Mouse (Mus musculus) activated CD4-positive, CD25-positive, alpha-beta regulatory T cell, adult 4 months (primary cell): Measurements from ENCODE around the gene Chdh. TPM values are rescaled to one million over a fixed set of nuclear protein-coding genes. Genes with fewer than 3 reads are reported as not detected.
A peak's percentile ranks its signal among the peaks of the same experiment; 100 is the strongest.

Experiments used
- ATAC-seq: one replicate; pipeline ENCODE4 v1.8.0; 2017
- polyA plus RNA-seq, 2 experiments: library from polyadenylated mRNA; unstranded; fragments of 100-300 nt; shearing (Covaris generic); gene quantifications; one replicate each; pipeline ENCODE4 v1.2.1; 2017

Chdh gene
- polyA plus RNA-seq, 2 experiments from 2014 or later, result 0.41 TPM

DNA sequence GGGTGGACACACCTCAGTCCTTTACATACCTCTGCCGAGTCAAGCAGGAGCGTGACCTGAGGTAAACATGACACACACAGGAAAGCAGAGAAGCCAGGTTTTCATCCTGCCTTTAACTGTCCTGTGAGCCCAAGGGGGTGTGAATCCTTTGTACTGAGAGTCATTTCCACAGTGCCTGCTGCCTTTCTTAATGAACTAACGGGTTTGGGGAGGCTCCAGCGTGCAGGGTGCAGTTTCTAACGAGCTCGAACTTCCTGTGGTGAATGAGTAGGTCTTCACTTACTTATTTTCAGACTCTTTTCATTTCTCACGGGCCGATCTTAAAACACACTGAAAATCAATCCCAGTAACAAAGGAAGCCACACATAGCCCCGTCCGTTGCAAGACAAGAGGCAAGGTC, 5.7 kb downstream of the Chdh start:
- ATAC-seq, result peak; percentile 61

DNA sequence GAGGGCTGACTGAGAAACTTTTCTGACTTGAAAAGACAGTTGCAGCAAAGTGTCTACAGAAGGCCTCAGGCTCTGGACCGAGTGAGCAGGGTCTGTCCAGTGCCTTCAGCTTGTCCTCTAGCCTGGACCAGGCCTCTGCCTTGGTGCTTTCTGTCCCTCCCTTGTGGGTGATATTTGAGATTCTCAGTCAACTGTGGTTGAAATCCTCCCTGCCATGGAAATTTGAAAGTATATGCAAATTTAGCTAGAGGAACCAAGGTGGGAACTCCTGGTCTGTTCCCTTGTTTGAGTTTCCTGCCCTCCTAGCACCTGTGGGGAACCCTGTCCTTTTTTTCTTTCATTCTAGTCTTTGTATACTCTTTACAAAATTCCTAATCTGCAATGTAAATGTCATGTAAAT, 6.2 kb downstream of the Chdh start:
- no peak for ATAC-seq

- ATAC-seq, result no peak
These were observed 7.8 kb downstream of the Chdh start for GRCm38 (mm10) chr14:30016666-30017065.

- no peak for ATAC-seq
These were observed 9.1 kb downstream of the Chdh start for GRCm38 (mm10) chr14:30017794-30018462.

- no peak for ATAC-seq
These were observed 9.6 kb downstream of the Chdh start for GRCm38 (mm10) chr14:30018463-30018801.

GRCm38 (mm10) chr14:30018846-30019245, 10.0 kb downstream of the Chdh start:
- no peak for ATAC-seq

- ATAC-seq, result no peak
These were observed 10.6 kb downstream of the Chdh start for GRCm38 (mm10) chr14:30019375-30019774.

DNA sequence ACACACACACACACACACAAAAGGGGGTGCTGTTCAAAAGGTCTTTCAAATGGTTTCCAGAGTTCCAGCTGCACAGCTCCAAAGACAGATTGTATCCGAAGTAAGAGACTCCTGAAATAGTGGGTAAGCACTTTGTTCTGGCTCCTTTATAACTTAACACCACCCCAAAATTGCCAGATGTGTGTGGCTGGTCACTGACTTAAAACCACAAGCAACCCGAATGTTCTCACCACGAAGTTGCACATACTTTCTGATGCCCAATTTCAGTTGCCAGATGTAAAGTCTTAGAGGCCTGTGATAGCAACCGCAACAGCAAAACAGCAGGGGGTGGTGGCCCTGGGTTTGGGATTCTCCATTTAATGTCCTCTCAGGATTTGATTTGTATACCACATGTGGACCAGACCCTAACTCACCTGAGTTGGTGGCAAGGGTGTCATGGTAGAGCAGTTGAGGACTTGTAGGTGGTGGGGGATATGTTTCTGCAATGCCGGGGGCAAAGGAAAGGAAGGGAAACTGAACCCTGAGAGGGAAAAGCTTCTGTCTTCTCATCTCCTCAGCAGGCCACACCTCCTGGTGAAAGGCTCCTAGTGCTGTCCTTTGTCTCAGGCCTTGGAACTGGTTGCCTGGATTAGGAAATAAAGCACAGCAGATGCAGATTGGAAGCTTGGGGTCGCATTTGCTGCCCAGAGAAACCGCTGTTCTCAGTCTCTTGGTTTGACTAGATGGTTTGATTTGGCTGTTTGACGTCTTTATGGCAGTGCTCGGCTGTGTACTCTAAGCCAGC, 11.2 kb downstream of the Chdh start:
- ATAC-seq, result no peak

DNA sequence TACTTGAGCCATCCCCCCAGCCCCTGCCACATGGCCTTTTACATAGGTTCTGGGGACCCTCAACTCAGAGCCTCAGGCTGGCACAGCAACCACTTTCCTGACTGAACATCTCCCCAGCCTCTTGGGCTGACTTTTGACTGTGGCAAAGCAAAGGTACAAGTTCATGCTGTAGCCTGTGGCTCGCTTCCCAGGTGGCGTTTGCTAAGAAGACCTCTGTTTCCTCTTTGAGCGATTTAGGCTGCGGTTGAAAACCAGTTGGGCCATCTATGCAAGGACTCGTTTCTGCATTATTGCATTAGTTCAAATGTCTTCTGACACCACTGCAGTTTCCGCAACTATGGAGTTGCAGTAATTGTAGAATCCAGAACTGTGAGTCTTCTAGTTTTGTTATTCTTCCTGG, 13.6 kb downstream of the Chdh start:
- ATAC-seq, result no peak

DNA sequence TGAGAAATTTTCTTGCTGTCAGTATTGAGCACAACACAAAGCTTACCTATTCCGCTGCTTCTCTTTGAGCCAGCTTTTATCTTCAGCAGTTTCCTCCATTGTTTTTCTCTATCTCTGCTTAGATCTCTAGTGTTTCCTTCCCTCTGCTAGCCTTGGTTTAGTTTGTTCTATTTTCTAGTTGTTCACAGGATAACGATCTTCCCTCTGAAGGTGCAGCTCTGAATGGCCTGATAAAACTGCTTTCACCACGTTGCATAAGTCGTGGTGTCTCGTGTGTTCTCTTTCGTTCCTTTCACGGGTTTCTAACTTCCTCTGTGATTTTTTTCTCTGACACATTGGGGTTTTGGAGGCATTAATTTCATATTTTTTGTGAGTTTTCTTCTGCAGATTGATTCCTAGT, 15.6 kb downstream of the Chdh start:
- ATAC-seq, result peak; percentile 30

DNA sequence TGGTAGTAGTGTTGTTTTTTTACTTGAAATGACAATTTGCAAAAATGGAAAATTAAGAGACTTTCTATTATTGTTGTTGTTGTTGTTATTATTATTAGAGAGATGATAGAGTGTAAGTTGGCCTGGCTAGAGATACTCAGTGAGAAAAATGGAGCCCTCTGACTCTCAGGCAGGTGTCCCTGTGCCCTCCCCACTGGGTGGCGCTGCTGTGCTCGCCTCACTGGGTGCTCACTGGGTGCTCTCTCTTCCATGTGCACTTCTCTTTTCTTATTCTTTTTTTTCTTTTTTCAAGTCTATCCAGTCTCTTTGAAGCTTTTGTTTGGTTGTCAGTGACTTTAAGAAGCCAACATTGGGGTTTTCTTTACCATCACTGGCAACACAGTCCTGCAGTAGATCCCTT, 18.6 kb downstream of the Chdh start:
- no peak for ATAC-seq

DNA sequence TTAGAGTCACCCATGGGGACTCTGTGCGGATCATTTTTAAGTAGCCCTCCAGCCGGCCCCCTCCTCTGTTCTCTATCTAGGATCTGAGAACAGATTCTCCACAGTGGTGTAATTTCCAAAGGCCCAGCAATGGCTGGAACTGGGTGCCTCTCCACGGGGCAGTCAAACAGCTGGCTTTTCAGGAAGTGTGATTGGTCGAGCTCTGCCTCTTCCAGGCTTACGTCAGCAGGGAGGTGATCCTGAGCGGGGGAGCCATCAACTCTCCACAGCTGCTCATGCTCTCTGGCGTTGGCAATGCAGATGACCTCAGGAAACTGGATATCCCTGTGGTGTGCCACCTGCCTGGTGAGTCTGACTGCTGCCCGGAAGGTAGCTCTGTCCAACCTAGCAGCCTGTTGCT, 24.6 kb downstream of the Chdh start:
- no peak for ATAC-seq

- ATAC-seq, result no peak
These were observed 29.6 kb downstream of the Chdh start for GRCm38 (mm10) chr14:30038431-30038830.

DNA sequence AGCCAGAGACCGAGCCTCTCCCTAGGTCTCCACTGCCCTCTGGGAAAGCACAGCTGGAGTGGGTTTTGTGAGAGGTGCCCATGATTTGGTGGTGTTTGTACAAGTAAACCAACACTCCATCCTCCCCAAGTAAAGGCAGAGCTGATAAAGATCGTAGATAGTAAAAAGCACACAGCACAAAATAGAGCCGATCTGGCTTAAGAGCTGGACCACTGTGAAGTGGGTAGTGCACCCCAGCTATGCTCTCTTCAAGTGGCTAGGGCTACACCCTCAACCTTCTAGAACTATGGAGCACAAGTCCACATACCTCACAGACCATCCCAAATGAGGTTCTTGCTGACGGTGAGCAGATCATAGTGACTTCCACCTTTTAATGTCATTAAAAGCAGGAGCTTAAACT, 30.6 kb downstream of the Chdh start:
- no peak for ATAC-seq

- ATAC-seq, result no peak
These were observed 33.0 kb downstream of the Chdh start for GRCm38 (mm10) chr14:30041836-30042235.

DNA sequence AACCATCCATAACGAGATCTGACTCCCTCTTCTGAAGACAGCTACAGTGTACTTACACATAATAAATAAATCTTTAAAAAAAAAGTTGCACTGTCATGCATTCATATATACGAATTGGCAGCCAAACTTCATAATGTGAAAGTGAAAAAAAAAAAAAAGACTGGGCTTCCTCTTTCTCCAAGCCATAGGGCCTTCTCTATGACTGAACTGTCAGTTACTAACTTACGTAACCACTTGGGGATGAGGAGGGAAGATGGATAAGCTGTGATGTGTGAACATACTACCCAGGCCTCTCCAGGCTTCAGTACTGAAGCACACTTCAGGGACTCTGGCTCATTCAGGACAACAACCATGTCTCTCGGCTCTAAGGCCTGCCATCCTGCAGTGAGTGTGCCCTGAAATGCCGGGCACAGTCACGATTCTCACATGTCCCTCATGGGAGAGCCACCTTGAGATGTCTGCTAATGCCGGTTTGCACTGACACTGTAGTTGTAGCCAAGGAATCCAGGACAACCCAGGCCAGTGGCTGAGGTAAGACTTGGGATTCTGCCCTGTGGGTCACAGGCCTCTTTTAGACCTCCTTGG, 34.6 kb downstream of the Chdh start:
- ATAC-seq, result no peak

- ATAC-seq, result no peak
These were observed 36.4 kb downstream of the Chdh start for GRCm38 (mm10) chr14:30045239-30045638.

DNA sequence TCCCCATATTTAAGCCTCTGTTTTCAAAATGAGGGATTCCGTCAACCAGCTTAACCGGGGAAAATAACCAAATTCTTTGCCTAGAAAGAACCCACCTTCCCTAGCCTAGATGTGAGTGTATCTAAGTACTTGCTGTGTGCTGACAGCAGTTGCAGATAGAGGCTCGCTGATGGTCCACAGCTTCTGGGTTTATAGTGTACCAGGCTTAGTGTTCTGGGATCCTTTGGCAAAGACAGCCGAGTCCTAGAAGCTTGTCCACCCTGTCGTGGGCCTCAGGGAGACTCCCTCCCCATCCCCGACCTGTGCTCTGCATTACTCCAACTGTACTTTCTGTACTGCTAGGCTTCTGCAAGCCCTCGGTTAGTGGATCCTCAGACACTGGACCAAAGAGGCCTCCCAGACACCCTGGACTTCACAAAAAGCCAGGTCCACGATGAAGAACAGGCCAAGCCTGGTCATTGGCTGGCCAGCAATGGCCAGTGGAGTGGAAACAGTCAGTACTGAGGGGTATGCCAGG, 36.9 kb downstream of the Chdh start:
- no peak for ATAC-seq

DNA sequence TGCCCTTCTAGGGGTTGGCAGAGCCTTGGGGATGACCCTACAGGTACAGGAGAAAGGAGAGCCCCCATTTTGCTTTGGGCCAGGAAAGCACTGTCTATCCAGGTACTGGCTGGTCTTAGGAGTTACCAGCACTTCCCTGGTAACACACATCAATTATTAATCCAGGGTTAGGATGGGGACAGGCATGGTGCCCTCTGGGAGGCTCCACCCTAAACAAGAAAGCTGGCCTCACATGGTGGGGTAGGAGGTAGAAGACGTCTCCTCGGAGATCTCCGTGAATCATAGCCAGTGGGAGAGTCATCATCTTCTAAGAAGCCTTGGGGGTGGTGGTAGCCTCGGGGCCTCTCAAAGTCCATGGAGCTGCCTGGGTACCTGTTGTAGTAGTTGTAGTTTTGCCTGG, 38.2 kb downstream of the Chdh start:
- no peak for ATAC-seq

GRCm38 (mm10) chr14:30048049-30048448, 39.2 kb downstream of the Chdh start:
- no peak for ATAC-seq

DNA sequence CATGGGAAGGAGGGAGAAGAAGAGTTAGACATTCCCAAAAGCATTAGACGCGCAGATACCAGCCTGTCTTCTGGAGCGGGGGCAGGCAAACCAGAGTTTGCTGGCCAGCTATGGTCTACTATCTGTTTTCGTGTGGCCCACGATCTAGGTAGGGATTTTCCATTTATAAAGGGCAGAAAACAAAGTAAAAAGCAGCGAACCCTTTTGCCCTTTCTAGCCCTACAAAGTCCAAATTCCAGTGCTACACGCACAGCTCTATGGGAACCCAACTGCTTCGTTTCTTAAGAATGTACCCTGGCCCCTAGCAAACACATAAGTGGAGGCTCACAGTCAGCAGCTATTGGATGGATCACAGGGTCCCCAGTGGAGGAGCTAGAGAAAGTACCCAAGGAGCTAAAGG, 41.5 kb downstream of the Chdh start:
- no peak for ATAC-seq

DNA sequence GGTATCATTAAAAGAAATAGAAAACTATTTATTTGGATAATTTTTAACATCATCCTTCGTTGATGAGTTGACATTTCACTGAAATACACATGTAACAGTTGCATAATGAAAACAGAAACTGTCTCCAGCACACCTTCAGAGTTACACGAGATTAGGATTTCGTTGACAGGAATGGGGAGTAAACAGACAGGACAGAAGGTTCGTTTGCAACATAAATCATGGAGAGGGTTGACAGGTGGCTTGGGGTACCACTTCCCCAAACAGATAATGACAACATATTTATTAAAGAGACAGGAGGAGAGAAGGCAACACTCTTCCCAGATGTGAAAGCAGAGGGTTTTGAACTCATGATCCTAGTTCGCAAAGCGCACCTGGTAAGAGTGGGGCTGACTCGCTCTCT, 46.1 kb downstream of the Chdh start:
- no peak for ATAC-seq

DNA sequence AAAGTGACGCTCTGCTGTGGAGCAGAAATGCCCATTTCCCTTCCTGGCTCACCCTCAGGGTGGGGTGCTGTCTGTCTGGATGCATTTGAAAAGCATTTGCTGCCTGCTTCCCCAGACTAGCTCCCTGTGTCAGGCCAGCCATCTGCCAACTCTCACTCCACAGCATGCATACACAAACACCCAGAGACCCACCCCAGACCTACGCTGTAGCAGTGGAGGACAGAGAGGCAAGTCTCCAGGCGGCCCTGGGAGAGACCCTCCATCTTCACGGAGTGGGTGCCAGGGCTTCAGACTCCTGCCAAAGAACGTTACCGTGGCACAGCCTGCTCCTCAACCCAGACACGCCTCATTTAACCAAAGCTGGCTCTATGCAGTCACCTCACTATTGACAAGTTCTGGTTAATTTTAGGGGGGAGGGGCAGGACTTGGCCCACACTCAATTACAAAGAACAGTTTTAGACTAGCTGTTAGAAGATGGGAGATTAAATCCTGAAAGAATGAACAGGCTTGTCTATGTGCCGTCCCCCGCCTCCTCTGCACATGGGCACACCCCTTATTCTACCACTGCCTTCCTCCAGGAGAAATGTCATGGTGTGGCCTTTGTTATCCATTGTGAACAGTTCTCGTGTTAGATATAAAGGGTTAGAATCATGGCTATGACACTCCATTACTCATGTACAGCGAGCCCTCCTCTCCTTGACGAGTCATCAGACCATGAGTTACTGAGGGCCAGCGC, 47.4 kb downstream of the Chdh start:
- ATAC-seq, result no peak
